Mouse (Mus musculus) right cerebral cortex, postnatal 36 days (tissue): ENCODE data around the gene Mosmo.
"Not testable (repeated sequence)": the region's sequence is repeated elsewhere in the genome, so short reads cannot be mapped to it uniquely, and the experiment has no call there.

Experiments
- DNase-seq, 2 experiments: peaks; one replicate each; pipeline ENCODE4 v3.0.0; 2022; ENCODE audit warnings: low spot score in 2 of 2, mixed read lengths in 1 of 2

Gene Mosmo

GRCm38 (mm10) chr7:120699586-120699985 lies 22.2 kb downstream of the Mosmo start:
- no peak for DNase-seq

GRCm38 (mm10) chr7:120703888-120704287 lies 26.5 kb downstream of the Mosmo start:
- no peak for DNase-seq

- DNase-seq = peak in 1 of 2 experiments; percentile 30
These were observed 34.7 kb downstream of the Mosmo start for GRCm38 (mm10) chr7:120712071-120712470.

- no peak for DNase-seq
These were observed 35.8 kb downstream of the Mosmo start for GRCm38 (mm10) chr7:120713225-120713624.

- not testable (repeated sequence) for DNase-seq
These were observed 36.5 kb downstream of the Mosmo start for GRCm38 (mm10) chr7:120713951-120714350.

GRCm38 (mm10) chr7:120717261-120717660 lies 39.8 kb downstream of the Mosmo start:
- no peak for DNase-seq

- DNase-seq = no peak
These were observed 43.6 kb downstream of the Mosmo start for GRCm38 (mm10) chr7:120721051-120721450.

- no peak for DNase-seq
These were observed 44.0 kb downstream of the Mosmo start for GRCm38 (mm10) chr7:120721456-120721855.

- no peak for DNase-seq
These were observed 44.6 kb downstream of the Mosmo start for GRCm38 (mm10) chr7:120722063-120722462.

DNA sequence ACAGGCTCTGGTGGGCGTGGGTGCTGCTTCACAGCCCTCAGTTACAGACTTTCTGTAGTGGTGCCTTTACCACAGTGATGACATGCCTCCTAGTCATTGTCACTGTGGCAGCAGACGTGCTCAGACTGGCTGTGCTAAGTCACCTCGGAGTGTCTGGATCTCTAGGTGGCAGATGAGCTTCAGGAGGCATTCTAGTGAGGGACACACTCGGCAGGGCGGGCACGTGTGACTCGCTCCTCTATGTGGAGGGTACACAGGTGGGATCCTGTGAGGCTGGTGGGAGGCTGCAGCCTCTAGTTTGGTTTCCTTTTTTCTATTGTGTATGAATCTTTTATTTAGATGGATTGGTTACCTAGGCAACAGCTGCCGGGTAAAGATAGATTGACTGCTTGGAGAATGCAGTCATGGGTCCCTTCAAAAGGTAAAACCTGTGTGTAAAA lies 45.4 kb downstream of the Mosmo start:
- peak; percentile 31 to 47 for DNase-seq

DNA sequence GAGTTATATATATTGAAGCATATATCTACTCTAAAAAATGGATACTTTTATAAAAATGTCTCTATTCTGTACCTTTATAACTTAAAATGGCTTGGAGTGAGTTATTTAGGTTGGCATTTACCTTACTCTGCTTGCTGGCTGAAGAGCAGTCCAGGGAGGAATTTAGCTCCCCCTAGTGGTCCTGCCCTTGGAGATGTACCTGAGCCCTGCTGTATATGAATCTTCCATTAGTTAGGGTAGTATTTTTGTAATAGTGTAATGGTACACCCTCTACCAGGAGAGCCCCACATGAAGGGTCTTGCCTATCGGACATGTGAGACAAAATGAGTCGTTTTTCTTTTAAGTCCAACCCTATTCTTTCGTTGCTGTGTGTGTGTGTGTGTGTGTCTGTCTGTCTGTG lies 50.2 kb downstream of the Mosmo start:
- DNase-seq = no peak

GRCm38 (mm10) chr7:120729635-120730034 lies 52.2 kb downstream of the Mosmo start:
- DNase-seq = no peak

GRCm38 (mm10) chr7:120732906-120733305 lies 55.5 kb downstream of the Mosmo start:
- DNase-seq = no peak

DNA sequence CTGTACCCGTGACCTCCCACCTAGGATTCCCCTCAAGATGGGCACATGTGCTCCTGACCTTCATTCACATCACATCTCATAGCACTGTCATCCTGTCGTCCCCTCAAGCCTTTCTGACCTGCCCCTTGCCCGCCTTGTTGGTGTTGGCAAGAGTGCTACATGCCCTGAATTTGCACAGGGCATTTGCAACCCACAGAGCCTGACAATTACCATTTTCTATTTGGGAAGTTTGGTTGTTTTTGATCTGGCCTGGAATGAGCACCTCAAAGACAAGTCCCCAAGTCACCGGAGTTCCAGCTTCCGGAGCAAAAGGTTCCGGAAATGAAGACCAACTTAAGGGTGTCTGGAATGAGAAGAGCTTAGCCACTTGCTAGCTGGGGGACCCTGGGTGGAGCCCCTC lies 61.6 kb downstream of the Mosmo start, which contains the start of gene Vwa3a:
Gene Vwa3a, plus strand, starts transcription at position 301 of the 400 bp plus-strand sequence.
- no peak for DNase-seq

- peak; percentile 39 to 44 for DNase-seq
These were observed 62.2 kb downstream of the Mosmo start for GRCm38 (mm10) chr7:120739558-120740101.

- DNase-seq = no peak
These were observed 66.2 kb downstream of the Mosmo start for GRCm38 (mm10) chr7:120743366-120744351.

DNA sequence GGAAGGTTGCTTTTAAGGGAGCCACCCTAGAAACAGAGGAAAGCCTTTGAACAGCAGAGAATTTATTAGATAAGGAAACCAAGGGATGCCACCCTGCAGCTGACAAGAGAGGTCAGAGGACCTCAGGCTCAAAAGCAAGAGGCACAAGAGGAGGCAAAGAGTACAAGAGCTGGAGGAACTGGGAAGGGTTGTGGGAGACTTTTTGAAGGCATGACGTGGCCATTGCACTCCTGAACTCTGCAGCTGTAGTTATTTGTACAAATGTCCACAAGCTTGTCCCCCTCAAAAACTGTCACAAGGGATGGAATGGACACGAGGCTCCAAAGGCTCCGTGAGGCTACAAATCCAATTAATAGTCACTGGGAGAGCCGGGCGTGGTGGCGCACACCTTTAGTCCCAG lies 67.2 kb downstream of the Mosmo start:
- no peak for DNase-seq

GRCm38 (mm10) chr7:120746029-120746428 lies 68.6 kb downstream of the Mosmo start:
- no peak for DNase-seq

DNA sequence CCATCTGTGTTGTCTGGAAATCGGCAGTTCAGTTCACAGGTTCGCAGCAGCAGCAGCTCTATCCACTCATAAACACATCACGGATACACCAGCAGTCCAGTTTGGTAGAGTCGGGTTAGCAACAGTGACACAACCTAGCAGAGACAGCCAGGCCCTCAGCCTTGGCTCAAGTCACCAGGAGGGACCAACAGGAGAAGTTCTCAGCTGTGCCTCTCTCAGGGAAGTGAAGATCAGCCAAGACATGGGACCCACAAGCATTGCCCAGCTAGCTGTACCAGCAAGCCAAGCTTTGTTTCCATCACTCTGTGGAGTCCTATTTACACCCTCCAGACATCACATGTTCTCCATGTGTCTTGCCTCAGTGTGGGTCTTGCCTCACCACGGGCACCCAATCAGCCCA lies 69.4 kb downstream of the Mosmo start:
- DNase-seq = no peak

DNA sequence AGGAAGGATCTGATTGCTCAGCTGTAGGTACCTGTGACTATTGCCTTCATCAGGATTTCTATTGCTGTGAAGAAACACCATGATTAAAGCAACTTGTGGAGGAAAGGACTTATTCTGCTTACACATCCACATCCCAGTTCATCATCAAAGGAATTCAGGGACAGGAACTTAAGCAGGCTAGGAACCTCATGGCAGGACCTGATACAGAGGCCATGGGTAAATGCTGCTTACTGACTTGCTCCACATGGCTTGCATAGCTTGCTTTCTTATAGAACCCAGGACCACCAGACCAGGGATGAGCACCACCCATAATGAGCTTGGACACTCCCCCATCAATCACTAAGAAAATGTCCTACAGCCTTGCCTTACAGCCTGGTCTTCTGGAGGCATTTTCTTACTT lies 71.1 kb downstream of the Mosmo start:
- DNase-seq = no peak

DNA sequence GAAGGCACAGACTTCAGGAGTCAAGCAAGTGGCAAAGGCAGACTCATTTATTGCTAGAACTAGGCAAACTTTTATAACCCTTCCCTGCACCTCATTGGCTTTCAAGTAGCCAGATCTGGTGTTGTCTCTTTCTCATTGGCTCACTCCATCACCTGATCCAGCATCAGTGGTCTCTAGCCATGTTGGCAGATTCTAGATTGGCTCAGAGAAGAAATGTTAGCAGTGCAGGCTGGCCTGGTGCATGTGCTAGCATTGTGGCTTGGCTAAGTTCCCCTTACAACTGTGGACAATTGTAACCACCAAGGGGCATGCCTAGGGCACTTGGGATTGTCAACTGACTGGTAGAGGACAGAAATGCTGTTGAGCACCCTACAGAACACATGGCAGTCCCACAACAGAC lies 73.9 kb downstream of the Mosmo start:
- DNase-seq = no peak

DNA sequence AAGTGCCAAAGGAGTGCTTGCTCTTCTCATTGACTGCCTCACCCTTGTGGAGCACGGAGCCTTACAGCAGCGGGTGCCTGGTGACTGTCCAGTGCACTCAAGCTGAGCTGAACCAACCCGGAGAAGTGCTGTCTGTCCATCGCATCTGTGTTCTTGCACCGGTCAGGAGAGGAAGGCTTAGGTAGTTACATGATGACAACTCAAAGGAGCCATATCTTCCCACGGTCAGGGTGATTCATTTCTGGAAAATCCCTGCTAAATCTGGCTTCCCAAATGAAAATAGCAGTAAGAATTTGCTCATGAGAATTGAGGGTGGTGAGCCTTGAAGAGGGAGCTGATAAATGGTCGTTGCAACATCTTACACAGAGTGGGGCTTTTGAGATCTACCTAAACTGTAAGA lies 74.5 kb downstream of the Mosmo start:
- DNase-seq = no peak

DNA sequence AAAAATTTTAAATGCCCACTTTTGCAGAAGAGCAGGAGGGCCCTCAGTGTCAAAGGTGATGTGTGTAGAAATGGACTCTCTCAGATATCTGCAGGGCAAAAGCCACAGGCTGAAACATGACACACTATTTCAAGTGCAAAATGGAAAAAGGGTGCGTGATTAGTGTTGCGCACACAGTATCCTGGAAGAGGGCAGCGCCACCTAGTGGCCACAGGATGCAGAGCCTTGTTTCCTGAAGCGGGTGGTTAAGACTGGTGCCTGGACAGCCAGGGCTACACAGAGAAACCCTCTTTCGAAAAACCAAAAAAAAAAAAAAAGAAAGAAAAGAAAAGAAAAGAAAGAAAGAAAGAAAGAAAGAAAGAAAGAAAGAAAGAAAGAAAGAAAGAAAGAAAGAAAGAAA lies 77.3 kb downstream of the Mosmo start:
- peak; percentile 57 to 70 for DNase-seq
